Comparison of ENCODE assay signal across 8 mouse cellular contexts in the genomic region with DNA sequence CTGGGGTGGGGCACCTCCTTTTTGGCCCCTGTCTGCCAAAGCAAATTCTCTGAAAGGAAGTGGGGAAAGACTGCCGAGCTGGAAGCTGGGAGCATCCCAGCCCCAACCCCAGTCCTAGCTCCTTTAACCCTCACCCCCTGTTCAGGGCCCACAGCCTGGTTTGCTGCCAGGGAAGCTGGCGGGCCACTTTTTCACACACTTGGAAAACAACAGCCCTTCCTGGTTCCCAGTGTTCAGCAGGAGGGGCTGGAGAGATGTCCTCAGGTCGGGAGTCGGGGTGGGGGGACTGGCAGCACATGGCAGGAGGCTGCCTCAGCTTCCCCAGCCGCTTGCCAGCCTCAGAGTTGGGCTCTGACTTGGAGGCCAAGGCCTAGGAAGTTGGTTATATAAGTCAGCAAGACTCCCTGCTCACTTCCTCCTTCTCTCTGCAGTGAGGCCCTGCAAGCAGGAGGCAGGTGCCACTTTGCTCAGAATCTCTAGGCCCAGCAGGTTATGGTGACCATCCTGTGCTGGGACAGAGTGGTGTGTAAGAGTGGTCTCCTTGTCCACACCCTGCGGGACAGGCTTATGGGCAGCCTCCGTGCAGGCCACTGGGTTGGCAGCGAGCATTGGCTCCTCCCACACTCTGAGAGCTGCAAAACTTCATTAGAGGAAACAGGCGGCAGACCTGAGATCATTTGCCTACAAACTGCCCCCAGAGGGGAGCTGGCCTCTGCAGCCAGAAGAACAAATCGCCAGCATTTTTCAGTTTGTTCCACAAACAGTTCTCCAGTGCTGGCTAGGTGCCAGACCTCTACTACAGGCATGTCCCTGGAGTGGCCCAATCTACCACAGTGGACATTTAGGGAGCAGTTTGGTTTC. TPM values are rescaled to one million over a fixed set of nuclear protein-coding genes. Genes with fewer than 3 reads are reported as not detected.
DNase-seq lines count a peak whose midpoint lies in the region; ATAC-seq and TF ChIP-seq lines count a peak whose summit lies in the region.

No protein-coding gene starts in this region.

- H3K27ac ChIP-seq in gastrocnemius, adult 2 months: peak overlapping the region; percentile 85
- H3K27ac ChIP-seq in hindbrain, embryonic 14.5 days: peak overlapping the region; percentile 62
- peak overlapping the region; percentile 90 for H3K27ac ChIP-seq in limb, embryonic 13.5 days
- peak overlapping the region; percentile 28 for H3K27ac ChIP-seq in midbrain, embryonic 14.5 days (replicated peaks; ENCODE audit: low read depth, low read length)

- TF ChIP-seq CTCF in brain, embryonic 14.5 days (IDR thresholded peaks at IDR 0.05; ENCODE audit: borderline replicate concordance, extremely low read depth, insufficient read depth, insufficient read length): no peak
- TF ChIP-seq CTCF in gastrocnemius, adult 2 months (IDR thresholded peaks at IDR 0.05): no peak

- peaks cover 8% of the 10 kb centered on the region for H3K36me3 ChIP-seq in hindbrain, embryonic 14.5 days (replicated peaks; ENCODE audit: control insufficient read depth, insufficient read depth)
- H3K36me3 ChIP-seq in limb, embryonic 13.5 days: peaks cover 4% of the 10 kb centered on the region; the same call in 1 of the 2 replicates
- peaks cover 29% of the 10 kb centered on the region; the same call in 1 of the 2 replicates for H3K36me3 ChIP-seq in midbrain, embryonic 14.5 days (ENCODE audit: control insufficient read depth, insufficient read depth, low read length)

- peak; percentile 51; the same call in 1 of the 2 replicates for ATAC-seq in hindbrain, embryonic 14.5 days (ENCODE audit: low FRiP score)
- peak; percentile 71 for ATAC-seq in limb, embryonic 13.5 days (ENCODE audit: low FRiP score, low read depth)
- peak; percentile 34; the same call in 1 of the 2 replicates for ATAC-seq in midbrain, embryonic 14.5 days (ENCODE audit: low FRiP score, low TSS enrichment)

- no peaks in the 10 kb centered on the region for H3K9me3 ChIP-seq in hindbrain, embryonic 14.5 days (ENCODE audit: control insufficient read depth, low read length)
- H3K9me3 ChIP-seq in limb, embryonic 13.5 days: no peaks in the 10 kb centered on the region
- H3K9me3 ChIP-seq in midbrain, embryonic 14.5 days (ENCODE audit: control insufficient read depth, low read length): no peaks in the 10 kb centered on the region

- intact Hi-C loops in left cerebral cortex, postnatal 14 days (cut with DNase I): no loop called here
- intact Hi-C loops in left cerebral cortex, postnatal 36 days (cut with DNase I): no loop called here
- intact Hi-C loops in gastrocnemius, adult 2 months (cut with DNase I): no loop called here

- peak; percentile 55 to 56 for DNase-seq in left cerebral cortex, postnatal 14 days (ENCODE audit: low spot score in 2 of 2)
- DNase-seq in left cerebral cortex, postnatal 36 days (ENCODE audit: low spot score in 2 of 2): no peak
- DNase-seq in brain, embryonic 14.5 days (ENCODE audit: low read depth): peak; percentile 79
- DNase-seq in gastrocnemius, adult 2 months: peak; percentile 75
- DNase-seq in hindbrain, embryonic 14.5 days (ENCODE audit: low spot score): peak; percentile 52
- peak; percentile 56 for DNase-seq in midbrain, embryonic 14.5 days
- peak; percentile 79 for DNase-seq in testis, postnatal 10 days (ENCODE audit: low spot score)

- H3K4me1 ChIP-seq in hindbrain, embryonic 14.5 days (replicated peaks; ENCODE audit: control insufficient read depth, insufficient read depth, low read length): peaks cover 23% of the 10 kb centered on the region
- H3K4me1 ChIP-seq in limb, embryonic 13.5 days: peaks cover 41% of the 10 kb centered on the region
- 0 out of 2 replicates have a peak, but pooled peaks cover under 1% of the 10 kb centered on the region for H3K4me1 ChIP-seq in midbrain, embryonic 14.5 days (ENCODE audit: control insufficient read depth, insufficient read depth, low read length)

- no peaks in the 10 kb centered on the region for H3K27me3 ChIP-seq in hindbrain, embryonic 14.5 days (ENCODE audit: control insufficient read depth, insufficient read depth, low read length)
- H3K27me3 ChIP-seq in limb, embryonic 13.5 days: no peaks in the 10 kb centered on the region
- no peaks in the 10 kb centered on the region for H3K27me3 ChIP-seq in midbrain, embryonic 14.5 days (ENCODE audit: control insufficient read depth, insufficient read depth, low read length)

- WGBS in hindbrain, embryonic 14.5 days: 29% methylated on average over 10 of the region's 10 CpGs
- WGBS in limb, embryonic 13.5 days: 30% methylated on average over 10 of the region's 10 CpGs
- WGBS in midbrain, embryonic 14.5 days: 50% methylated on average over 10 of the region's 10 CpGs

- TF ChIP-seq POLR2A in brain, embryonic 14.5 days (IDR thresholded peaks at IDR 0.05; ENCODE audit: borderline replicate concordance, extremely low read depth, insufficient read depth, insufficient read length, poor library complexity, severe bottlenecking): no peak

- H3K4me3 ChIP-seq in gastrocnemius, adult 2 months: peak overlapping the region; percentile 38
- no peak overlapping the region for H3K4me3 ChIP-seq in hindbrain, embryonic 14.5 days (replicated peaks; ENCODE audit: low read length)
- H3K4me3 ChIP-seq in limb, embryonic 13.5 days: no peak overlapping the region
- H3K4me3 ChIP-seq in midbrain, embryonic 14.5 days (replicated peaks; ENCODE audit: low read depth, low read length): no peak overlapping the region

- H3K9ac ChIP-seq in hindbrain, embryonic 14.5 days: 0 out of 2 replicates have a peak overlapping the region, but pooled peaks have one; percentile 1
- peak overlapping the region; percentile 15 for H3K9ac ChIP-seq in limb, embryonic 13.5 days
- no peak overlapping the region for H3K9ac ChIP-seq in midbrain, embryonic 14.5 days (replicated peaks; ENCODE audit: low read length)

- no peak overlapping the region for H3K4me2 ChIP-seq in hindbrain, embryonic 14.5 days (replicated peaks)
- H3K4me2 ChIP-seq in limb, embryonic 13.5 days (replicated peaks): peak overlapping the region; percentile 25; the same call in 1 of the 2 replicates
- no peak overlapping the region for H3K4me2 ChIP-seq in midbrain, embryonic 14.5 days (ENCODE audit: low read length)

RNA-seq across cellular contexts. Expression of a gene that starts 10.8 kb away (rescaled TPM):
- 100 to 1,000 TPM; 154 to 160 TPM for total RNA-seq in left cerebral cortex, postnatal 14 days (2021)
- 100 to 1,000 TPM; 189 to 196 TPM for total RNA-seq in left cerebral cortex, postnatal 36 days (2021)
- 45.5 and 63.2 TPM in 2 replicates for polyA plus RNA-seq in brain, embryonic 14.5 days (2012; rRNA removed)
- 10 to 100 TPM in 1 of 2 experiments, 1 to 10 TPM in 1; 6.9 to 10.8 TPM for total RNA-seq in gastrocnemius, adult 2 months (2021)
- polyA plus RNA-seq in hindbrain, embryonic 14.5 days (2014; fragmentation: Nextera tagmentation; extraction: Ambion mirVana): 9.8 and 10.1 TPM in 2 replicates
- 6.1 and 6.8 TPM in 2 replicates for polyA plus RNA-seq in limb, embryonic 13.5 days (2015; fragmentation: Nextera tagmentation; extraction: Ambion mirVana)
- polyA plus RNA-seq in midbrain, embryonic 14.5 days (2014; fragmentation: Nextera tagmentation; extraction: Ambion mirVana): 10.3 and 13.3 TPM in 2 replicates

Comparison
In these comparisons a context has a peak if more than half of its experiments do, and no peak if none do; other contexts are left out.
1. DNase-seq: peak in left cerebral cortex, postnatal 14 days (2 of 2), brain, embryonic 14.5 days (single experiment), gastrocnemius, adult 2 months (single experiment), hindbrain, embryonic 14.5 days (single experiment), midbrain, embryonic 14.5 days (single experiment) and testis, postnatal 10 days (single experiment); none in left cerebral cortex, postnatal 36 days (0 of 2).
2. H3K27ac ChIP-seq: peak in every context shown above with its lines; median percentile 90 in limb, embryonic 13.5 days; 85 in gastrocnemius, adult 2 months; 62 in hindbrain, embryonic 14.5 days; 28 in midbrain, embryonic 14.5 days.
3. Peak in every context shown above with its lines, with median percentiles within 50 percentile points of each other: ATAC-seq.